Mouse (Mus musculus): ENCODE measurements around the gene Gm29427.

The Gm29427 gene

DNA sequence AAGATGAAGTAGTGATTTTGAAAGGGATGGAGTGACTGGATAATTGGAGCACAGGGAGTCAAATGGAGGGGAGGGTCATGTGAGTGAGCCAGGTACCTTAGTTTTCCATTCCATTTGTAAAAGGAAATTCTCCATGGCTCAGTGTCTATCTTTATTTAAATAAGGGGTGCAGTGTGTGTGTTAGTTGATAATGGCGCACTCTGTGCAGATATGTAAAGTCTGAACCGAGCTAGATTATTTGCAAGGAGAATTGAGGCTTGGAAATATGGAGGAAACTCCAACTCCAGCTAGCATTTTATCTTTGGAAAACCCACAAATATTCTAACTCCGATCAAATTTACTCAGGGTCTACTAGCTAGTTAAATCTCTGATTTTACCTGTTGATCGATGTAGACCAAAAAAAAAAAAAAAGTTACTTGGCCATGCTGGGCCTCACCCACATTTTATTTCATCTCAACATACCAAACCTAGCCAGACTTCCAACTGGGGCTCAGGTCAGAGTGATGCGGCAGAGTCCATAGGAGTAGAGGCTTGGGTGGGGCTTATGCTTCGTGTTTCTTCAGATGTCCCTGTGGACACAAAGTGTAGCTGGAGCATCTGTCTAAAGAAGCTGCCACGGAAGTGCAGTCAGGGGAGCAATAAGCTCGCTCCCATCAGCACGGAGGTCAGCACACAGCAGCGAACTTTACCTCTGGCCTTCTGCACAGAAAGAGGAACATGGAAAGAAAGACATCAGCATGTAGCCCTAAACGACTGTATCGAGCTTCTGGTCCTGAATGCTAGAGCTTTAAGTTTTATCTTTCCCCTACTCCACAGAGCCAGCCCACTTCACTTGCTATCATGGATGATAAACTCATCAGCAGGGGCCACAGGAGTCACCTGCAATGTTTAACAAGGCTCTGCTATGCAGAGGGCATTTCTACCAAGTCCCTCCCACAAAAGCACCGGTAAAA is 17.4 kb upstream of the Gm29427 start:
- peak; percentile 23 for DNase-seq (ENCODE audit: extremely low read depth, low read depth)

DNA sequence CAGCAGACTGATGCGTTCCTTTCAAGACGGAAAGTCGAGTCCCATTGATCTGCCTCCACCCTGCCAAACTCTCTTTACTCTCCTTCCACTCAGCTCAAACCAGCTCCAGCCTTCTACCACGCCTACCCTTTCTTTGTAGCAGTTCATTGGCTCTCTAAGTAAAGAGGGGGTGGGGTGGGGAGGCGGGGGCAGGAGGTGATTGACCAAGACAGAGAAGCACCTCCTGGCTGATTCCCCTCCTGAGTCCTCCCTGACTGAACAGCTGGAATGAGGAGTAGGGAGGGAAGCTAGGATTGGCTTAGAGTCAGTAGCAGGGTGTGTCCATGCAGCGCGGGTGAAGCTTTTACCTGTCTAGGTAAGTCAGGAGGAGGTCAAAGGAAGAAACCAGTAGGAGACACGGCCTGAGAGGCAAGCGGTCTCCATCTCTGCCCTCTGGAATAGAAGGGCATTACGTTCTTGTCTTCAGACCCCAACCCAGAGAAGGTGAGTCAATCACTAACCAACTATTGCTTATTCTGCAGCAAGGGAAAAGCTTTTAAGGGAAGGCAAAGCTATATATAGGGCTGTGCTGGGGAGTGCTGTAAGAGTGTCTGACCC is 16.2 kb upstream of the Gm29427 start, which contains the start of gene AA986860:
TSS of gene AA986860 (plus strand) at position 236 of the 597 bp plus-strand sequence.
- DNase-seq (ENCODE audit: extremely low read depth, low read depth): no peak

DNA sequence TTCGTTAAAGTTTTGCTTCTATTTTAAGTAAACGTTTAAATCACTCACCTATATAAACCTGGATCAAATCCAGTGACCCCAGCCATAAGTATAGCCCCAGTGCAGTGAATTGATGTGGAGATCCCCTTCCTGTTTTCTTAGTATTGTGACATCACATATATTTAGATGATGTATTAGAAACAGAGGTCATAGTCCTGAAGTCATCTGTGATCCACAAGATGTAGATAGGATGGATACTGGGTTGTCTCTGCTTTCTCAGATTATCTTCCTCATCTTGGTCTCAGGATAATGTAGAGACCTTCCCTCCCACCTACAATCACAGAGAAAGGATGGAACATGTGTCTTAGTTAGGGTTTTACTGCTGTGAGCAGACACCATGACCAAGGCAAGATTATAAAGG is 13.6 kb upstream of the Gm29427 start, which contains the start of gene Pfkfb2:
TSS of gene Pfkfb2 (minus strand) at position 101 of the 400 bp plus-strand sequence.
- DNase-seq (ENCODE audit: extremely low read depth, low read depth): no peak

DNA sequence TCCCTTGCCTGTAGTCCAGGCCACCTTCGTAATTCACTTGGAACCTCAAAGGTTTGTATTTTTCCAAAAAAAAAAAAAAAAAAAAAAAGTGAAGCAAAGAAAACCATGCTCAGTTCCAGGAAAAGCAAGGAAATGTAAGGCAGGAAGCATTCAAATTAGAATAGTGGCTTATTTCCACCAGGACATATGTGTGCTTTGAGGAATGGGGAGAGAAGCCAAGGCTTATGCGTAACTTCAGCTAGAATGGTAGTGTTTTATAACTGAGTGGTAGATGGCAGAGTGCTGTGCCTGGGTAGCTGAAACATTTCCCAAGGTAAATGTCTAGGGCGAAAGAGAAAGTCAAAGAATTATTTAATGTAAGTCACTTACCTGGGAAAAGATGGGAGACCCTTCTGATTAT is 13.1 kb upstream of the Gm29427 start:
- no peak for DNase-seq (ENCODE audit: extremely low read depth, low read depth)

DNA sequence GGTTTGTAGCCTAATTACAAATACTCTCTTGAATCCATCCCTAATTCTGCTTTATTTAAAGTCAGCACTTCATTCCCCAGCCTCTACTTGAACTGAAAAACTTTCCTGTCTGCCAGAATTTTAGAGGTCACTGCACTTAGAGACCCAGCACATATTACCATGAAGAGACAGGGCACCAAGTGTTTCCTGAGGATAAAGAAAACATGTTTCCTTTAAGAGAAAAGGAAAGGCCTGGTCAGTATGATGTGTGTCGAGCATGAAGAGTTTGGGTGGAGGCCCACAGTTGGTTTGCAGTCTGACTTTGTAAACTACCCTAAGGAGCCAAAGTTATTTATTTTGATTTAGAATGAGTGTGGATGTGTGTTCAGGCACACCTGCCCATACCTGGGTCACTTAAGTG is 12.5 kb upstream of the Gm29427 start:
- no peak for DNase-seq (ENCODE audit: extremely low read depth, low read depth)

DNA sequence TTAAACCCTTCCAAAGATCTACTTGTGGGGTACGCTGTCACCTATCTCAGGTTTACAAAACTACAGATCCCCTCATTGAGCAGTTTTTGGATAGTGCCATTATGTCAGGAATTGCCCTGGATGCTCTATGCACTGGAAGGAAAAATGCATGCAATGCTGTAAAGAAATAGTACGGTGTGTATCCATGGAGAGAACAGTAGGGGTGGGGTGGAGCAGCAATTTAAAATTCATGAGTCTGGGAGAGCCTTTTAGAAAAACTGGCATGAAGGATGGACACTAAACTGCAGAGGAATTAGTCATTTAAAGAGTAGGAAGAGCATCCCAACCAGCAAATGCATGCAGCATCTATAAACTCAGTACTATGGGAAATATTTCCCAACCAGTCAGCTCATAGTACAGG is 10.8 kb upstream of the Gm29427 start:
- DNase-seq (ENCODE audit: extremely low read depth, low read depth): no peak

DNA sequence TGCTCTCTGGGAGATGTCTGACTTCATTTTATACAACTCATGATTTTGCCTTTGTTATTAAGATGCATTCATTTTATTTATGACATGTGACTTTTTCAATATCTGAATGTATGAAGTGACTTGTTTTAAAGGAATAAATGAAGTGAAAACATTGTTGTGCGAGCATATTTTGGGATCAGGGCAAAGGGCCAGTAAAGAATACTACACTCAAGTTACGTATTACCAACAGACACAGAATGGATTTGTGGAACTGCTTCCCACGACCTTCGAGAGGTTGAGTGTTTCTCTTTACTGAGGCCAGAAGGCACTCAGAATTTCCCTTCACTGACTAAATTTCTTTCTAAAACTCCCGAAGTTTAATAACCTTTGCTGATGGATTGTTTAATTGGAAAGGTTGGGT is 8.6 kb upstream of the Gm29427 start:
- DNase-seq (ENCODE audit: extremely low read depth, low read depth): no peak

DNA sequence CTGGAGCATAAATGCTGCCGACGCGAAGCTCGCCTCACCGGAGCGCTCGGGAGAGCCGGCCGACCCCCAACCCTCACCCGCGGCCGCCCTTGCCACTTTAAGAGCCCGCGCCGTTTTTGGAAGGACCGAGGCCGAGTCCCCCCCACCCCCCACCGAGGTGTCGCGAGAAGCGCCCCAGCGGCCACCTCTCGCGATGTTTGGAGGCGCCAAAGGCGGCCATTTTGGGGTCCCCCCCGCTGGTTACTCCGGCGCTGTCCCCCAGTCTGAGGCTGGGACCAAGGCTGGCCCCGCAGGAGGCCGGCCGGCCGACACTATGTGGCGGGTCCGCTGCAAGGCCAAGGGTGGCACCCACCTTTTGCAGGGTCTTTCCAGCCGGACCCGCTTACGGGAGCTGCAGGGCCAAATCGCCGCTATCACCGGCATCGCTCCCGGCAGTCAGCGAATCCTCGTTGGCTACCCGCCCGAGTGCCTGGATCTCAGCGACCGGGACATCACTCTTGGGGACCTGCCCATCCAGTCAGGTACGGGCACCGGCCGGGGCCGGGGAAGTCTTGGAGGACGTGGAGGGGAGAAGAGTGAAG is 1.8 kb upstream of the Gm29427 start, which contains the start of gene Yod1:
TSS of gene Yod1 (plus strand) at position 37 of the 581 bp plus-strand sequence.
- DNase-seq (ENCODE audit: extremely low read depth, low read depth): peak; percentile 59

DNA sequence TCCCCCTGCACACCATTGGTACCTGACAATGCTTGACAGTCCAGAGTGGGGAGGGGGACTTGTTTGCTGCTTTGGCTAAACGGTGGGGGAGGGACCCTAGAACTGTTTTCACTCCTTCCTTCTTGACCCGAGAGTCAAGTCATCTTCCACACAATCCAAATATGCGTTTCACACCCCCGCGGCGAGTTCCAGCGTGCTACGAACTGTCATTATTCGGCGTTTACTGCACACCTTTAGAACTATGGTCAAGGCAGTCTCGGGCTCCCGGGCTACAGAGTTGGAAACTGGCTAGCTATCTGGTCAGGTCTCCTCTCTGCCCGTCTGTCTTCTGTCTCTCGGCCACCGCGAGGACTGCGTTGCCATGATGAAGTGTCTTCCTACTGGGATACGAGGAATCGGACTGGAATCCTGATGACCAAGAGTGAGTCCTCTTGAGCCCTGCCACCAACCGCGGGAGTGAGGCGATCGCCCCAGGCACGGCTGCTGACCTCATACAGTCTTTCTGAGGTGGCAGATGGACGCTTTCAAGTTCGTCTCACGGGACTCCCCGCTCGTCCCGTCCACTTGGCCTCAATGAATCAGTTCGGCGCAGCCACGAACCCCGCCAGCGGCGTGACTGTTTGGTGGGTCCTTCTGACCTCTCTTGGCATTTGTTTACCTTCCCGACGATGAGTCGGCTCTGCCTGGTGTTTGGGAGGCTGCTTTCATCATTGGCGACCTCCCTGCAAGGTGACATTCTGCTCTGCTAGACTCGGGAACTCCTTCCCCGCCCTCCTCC is 1.1 kb upstream of the Gm29427 start:
- peak; percentile 26 for DNase-seq (ENCODE audit: extremely low read depth, low read depth)

DNA sequence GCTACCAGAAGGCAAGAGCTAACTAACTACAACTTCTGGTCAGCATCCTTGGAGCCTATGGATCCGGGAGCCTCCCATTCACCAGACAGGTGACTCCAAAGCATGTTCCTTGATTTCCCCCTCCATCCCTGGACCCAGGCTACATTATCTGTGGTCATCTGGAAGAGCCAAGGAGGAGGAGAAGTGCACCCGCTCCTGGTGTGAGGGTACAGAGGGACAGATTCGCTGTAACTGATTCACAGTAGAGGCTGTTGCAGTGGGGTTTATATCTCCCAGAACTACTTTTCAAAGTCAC is 566 bp upstream of the Gm29427 start:
- no peak for DNase-seq (ENCODE audit: extremely low read depth, low read depth)

DNA sequence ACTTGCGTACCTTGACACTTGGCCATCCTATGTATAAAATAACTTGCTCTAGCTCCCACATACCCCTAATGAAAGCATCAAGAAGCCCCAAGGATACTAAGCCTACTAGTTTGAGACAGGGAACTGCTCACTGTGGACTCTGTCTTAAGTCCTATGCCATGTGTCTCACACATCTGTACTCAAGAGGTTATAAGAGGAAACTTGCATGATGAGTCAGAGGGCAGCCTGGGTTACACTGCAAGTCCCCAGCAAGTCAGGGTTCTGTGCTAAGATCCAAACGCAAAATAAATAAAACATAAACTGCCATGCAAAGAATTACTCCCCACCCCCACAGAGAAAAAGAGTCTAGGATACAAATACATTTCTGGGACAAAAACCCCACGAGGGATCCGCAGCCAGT is 1.6 kb downstream of the Gm29427 start:
- DNase-seq (ENCODE audit: extremely low read depth, low read depth): no peak

DNA sequence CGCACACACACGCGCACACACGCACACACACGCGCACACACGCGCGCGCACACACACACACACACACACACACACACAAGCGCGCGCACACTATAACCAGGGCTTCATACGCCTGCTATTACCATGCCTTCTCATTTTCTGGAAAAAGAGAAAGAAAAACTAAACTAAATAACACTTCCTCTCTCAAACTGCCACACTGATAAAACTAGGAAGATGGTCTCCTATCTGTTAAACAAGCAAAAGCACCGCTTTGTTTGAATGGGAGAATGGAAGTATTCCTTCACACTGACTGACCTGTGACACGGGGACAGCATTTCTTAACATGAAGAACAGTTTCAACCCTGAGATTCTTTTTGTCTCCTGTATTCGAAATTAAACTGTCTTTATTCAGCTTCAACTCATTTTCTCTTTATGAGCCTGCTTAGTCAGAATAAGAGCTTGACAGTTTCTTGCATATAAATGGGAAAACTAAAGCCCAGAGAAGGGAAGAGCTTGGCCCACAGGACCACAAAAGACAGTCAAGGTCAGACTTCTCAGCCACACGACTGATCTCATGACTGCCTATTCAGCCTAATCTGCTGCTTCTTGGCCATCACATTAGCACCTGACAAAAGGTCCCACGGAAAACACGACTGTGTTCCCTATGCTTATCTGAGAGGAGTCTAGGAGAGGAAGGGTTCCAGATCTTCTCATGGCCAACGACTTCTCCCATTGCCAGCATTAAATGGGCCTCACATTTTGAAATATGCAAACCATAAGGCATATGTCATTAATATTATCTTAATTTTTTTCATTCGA is 5.1 kb downstream of the Gm29427 start:
- DNase-seq (ENCODE audit: extremely low read depth, low read depth): no peak

DNA sequence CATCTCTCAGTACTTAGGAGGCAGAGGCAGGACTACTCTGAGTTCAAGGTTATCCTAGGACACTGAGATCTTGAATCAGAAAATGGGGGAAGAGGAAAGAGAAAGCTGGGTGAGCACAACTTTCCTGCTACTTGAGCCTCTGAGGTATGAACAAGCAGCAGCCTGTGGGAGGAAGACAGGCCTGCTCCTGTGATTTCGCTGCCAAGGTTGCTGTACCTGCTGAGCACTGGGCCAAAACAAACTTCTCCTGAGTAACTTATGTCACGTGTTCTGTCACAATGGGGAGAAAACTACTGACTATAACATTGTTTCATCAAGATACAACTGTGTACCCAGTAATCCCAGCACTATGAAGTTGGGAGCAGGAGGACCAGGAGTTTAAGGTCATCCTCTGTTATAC is 12.0 kb downstream of the Gm29427 start:
- no peak for DNase-seq (ENCODE audit: extremely low read depth, low read depth)

DNA sequence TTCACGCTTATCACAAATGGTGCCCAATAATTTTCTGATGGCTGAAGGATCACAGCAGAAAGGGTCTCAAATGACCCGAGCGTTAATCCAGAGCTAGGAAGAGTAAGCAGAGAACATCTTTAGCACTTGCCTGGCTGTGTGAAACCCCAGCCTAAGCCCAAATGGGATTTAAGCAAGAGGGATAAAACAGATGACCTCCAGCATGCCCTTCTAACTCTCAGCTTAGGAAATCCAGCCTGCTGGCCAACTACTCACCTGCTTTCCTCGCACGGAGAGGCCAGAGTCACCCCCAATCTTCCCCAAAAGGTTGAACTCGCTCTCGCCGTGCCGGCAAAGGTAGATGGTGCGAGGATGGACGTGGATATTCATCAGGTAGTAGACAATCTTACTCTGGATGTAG is 13.6 kb downstream of the Gm29427 start:
- no peak for DNase-seq (ENCODE audit: extremely low read depth, low read depth)

DNA sequence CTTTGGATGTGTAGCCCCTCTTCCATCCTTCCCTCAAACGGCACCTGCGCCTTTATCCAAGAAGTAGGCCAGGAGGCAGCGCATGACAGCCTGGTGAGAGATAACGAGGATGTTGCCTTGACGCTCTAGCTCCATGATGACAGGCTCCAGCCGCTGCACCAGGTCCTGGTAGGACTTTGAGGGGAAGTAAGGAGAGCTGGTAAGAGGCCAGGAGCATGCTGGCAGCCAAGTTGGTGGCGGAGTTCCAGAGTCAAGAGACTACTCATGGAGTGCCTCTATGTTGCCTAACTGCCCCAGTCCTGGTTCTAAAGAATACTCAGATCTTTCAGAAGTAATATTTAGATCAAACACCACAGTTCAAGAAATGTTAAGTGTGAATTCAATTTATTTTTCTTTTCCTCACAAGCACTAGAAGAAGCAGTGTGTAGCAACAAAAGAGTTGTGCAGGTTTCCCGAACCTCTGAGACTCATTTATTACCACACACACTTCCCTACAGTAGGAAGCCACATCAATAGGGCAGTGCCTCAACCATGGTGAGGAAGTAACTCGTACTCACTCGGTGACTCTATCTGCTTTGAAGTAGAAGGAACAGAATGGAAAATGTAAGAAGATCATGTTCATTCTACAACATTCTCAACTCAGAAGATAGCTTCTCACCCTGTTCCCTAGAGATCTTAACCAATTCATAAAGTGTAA is 15.5 kb downstream of the Gm29427 start:
- DNase-seq (ENCODE audit: extremely low read depth, low read depth): no peak

DNA sequence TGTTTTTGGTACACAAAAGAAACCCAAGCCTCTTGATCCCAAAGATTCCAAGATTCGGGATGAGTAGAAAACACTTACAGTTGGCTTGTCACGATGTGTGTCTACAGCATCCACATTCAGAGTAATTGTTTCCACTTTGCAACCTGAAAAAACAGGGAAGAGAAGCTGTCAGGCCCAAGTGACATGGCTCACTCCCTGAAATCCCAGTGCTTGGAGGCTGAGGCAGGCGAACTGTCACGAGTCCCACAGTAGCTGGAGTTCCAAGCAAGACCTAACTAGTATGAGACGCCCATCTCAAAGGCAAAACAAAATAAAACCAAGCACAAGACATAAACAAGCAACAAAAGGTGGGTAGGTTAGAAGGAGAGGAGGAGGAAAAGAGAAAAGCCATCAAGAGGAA is 17.0 kb downstream of the Gm29427 start:
- DNase-seq (ENCODE audit: extremely low read depth, low read depth): no peak

DNA sequence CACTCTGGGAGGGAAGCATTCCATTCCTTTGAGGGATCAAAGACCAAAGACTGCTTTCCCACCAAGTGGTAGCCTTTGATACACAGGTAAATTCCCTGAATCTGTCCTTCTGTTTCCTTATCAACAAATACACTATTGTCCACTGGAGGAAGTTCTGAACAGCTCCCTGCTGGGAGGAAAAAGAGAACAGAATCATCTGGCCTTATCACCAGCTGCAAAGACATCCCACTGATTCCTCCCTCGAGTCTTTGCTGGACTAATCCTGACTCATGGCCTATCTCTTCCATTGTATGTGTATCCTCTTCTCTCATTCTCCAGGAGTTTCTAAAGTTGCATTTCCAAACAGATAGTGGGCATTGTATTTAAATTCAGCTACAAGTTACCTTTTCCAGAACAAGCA is 31.7 kb downstream of the Gm29427 start:
- peak; percentile 29 for DNase-seq (ENCODE audit: extremely low read depth, low read depth)

DNA sequence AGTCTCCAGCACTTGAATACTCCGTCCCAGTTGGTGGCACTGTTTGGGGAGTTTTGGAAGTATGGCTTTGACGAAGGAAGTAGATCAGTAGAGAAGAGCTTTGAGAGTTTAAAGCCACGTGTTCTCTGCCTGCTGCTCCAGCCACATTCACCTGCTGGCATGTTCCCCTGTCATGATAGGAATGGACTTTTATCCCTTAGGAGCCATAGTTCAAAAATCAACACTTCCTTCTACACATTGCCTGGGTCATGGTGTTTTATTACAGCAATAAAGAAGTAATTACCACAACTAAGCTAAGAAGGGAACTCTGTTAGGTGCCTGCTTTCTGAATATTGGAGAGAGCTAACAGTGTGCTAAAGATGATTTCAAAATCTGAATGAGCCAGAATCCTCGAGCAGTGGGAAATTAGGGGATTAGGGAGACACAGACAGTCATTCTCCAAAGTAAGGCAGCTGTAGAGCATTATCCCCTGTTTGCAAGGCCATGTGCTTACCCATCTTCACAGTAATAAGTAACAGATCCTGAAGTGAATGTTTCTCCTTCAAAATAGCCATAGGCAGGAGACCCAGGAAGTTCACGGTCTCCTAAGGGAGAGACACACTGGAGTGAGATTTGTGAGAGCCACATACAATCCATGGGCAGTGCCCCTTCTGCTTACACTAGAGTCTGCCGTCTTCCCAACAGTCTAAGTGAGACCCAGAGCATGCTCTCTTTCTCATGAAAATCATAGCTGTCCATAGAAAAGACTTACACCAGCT is 33.8 kb downstream of the Gm29427 start:
- DNase-seq (ENCODE audit: extremely low read depth, low read depth): no peak

DNA sequence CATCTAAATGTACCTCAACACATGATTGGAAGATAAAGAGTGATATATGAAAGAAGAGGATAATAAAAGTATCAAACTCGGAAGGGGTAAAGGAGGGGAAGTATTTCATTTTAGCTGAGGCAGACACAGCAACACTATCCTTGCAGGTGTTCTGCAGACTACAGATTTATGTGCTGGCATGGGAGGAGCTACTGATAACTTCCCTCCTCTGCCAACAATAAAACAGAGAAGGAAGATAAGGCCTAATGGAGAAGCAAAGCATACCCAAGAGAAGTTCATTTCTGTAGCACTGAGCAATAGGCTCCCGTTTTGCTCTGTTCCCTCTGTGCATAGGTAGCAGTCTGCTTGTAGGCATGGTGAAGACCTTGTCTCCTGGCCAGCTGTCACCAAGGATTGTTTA is 34.5 kb downstream of the Gm29427 start:
- no peak for DNase-seq (ENCODE audit: extremely low read depth, low read depth)

DNA sequence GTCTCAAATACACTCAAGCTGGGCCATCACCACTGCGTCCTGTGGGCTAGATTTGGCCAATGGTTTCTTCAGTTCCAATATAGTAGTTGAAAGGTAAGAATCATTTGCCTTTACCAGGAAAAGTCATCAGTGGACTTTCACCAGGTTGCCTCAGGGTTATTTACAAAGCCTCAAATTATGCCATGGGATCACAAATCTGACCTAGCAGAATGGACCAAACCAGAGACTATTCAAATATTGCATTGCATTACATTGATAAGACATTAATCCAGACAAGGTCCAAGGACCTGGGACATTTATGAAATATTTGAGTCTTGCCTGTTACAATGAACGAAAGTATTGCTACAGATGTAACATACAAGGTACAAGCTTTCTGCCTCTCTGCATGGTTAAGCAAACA is 37.0 kb downstream of the Gm29427 start:
- no peak for DNase-seq (ENCODE audit: extremely low read depth, low read depth)

Data from MEL-GATA-1-ER (cell line).